25 mouse cellular contexts compared by ENCODE assay signal in genomic region chr5:135457961-135458360, GRCm38 (mm10).
A peak's percentile ranks its signal among the peaks of the same experiment; 100 is the strongest.
DNase-seq lines count a peak whose midpoint lies in the region; ATAC-seq and TF ChIP-seq lines count a peak whose summit lies in the region.
"Had no signal": no experiment of that assay in that cellular context is flagged by ENCODE, and none has a peak within 500 bp of the region (broad histone marks: within the 10 kb centered on the region; RNA-seq: fewer than 3 reads in every experiment).

No protein-coding gene starts in this region.

- H3K27ac ChIP-seq in testis, adult 2 months (ENCODE audit: control insufficient read depth, insufficient read depth, low read depth, low read length), result no peak overlapping the region

- ATAC-seq in frontal cortex, adult (ENCODE audit: low TSS enrichment), result no peak
- ATAC-seq: activated CD4-positive, CD25-positive, alpha-beta regulatory T cell, adult 4 months; CD4-positive, CD25-positive, alpha-beta regulatory T cell, adult 4 months; Patski had no signal

- peaks cover 3% of the 10 kb centered on the region for H3K4me1 ChIP-seq in testis, adult 2 months (ENCODE audit: control insufficient read depth, insufficient read depth, low read length)

- TF ChIP-seq CTCF in testis, adult 2 months (IDR thresholded peaks at IDR 0.05; ENCODE audit: control insufficient read depth, insufficient read depth, insufficient replicate concordance, low read depth, low read length), result no peak

- H3K27me3 ChIP-seq in testis, adult 2 months (ENCODE audit: control insufficient read depth, insufficient read depth, low read length), result no peaks in the 10 kb centered on the region
- H3K27me3 ChIP-seq: CH12.LX, Patski had no signal

- H3K4me3 ChIP-seq in testis, adult 2 months (ENCODE audit: control insufficient read depth, low read depth, low read length), result peak overlapping the region; percentile 42

- TF ChIP-seq POLR2A in testis, adult 2 months (IDR thresholded peaks at IDR 0.05; ENCODE audit: control insufficient read depth, low read depth, low read length), result no peak

- no peaks in the 10 kb centered on the region for H3K36me3 ChIP-seq in testis, adult 2 months (ENCODE audit: control insufficient read depth, insufficient read depth, low read length)
- H3K36me3 ChIP-seq: G1E had no signal

- DNase-seq in testis, postnatal 14 days (ENCODE audit: low spot score), result no peak
- DNase-seq in A20 (ENCODE audit: low read depth, low spot score) (peak; percentile 91), R1 (ENCODE audit: low read depth, low spot score) (peak; percentile 52), ZHBTc4 (ENCODE audit: low read depth, low spot score) (peak; percentile 30)
- DNase-seq in left cerebral cortex, adult 11 months (ENCODE audit: low spot score), result no peak
- DNase-seq in lung, postnatal 4 days, result no peak
- DNase-seq: adrenal gland, adult 2 months; adrenal gland, adult 8-10 months; adrenal gland, postnatal 10 days; adrenal gland, postnatal 14 days; adrenal gland, postnatal 25 days; adrenal gland, postnatal 36 days; B cell, adult 2 months; cerebellum, adult 11 months; cerebellum, adult 11-12 months; cerebellum, adult 18-20 months; cerebellum, adult 2 months; cerebellum, adult 8-10 months had no signal

Comparison
In these comparisons a context has a peak if more than half of its experiments do, and no peak if none do; other contexts are left out.
1. DNase-seq: peak in A20 (single experiment), R1 (single experiment) and ZHBTc4 (single experiment); none in testis, postnatal 14 days (single experiment), left cerebral cortex, adult 11 months (single experiment) and lung, postnatal 4 days (0 of 2).